Mouse (Mus musculus) stomach, postnatal 0 days (tissue): Measurements from ENCODE around the gene Ifnar2.

Experiments used
- CTCF ChIP-seq: IDR thresholded peaks from 2 replicates; pipeline ENCODE4 v1.5.1; 2016; ENCODE audit warnings: antibody characterized with exemption, low read depth, mild to moderate bottlenecking, moderate library complexity
- EP300 ChIP-seq: optimal IDR thresholded peaks from 2 replicates; pipeline ENCODE3; 2016; ENCODE audit warnings: antibody characterized with exemption

- TF ChIP-seq CTCF (no peak), EP300 (no peak)
These were observed 7.6 kb downstream of the Ifnar2 start for GRCm38 (mm10) chr16:91380151-91380550.
